8 mouse cellular contexts compared by ENCODE assay signal in the genomic region with DNA sequence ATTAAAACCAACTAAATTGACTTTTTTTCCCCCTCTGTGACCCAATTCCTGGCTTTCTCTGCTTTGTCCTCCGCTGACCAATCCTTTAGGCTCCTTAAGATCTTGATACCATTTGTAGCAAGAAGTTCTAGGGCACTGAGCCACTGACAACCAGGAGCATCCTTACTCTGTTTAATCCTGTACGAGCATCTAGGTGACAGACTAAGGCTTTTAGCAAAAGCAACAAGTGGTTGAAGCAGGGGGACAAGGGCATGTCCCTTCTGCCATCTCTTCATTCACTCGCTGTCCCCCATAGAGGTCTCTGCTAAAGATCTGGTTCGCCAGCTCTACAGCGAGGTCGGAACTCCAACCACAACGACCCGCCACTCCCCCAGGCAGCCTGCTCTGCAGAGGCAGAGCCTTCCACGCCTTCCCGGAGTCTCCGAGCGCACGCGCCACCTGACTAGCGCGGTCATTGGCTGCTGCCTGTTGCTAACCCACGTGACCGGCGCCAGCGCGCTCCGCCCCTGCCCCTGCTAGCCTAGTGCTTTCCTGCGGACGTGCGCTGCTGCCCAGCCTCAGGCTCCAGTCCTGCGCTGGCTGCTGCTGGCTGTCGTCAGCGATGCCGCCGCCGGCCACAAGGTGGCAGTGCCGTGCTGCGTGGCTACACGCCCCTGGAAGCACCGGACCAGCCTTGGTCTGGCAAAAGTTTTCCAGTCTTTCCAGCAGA.
A peak's percentile ranks its signal among the peaks of the same experiment; 100 is the strongest.
DNase-seq lines count a peak whose midpoint lies in the region; ATAC-seq and TF ChIP-seq lines count a peak whose summit lies in the region.

No protein-coding gene starts in this region.

- peak overlapping the region; percentile 54 for H3K4me2 ChIP-seq in forebrain, embryonic 15.5 days (replicated peaks)

- WGBS in forebrain, embryonic 15.5 days, result 1% methylated on average over 35 of the region's 35 CpGs
- WGBS in lung, adult 2 months, result 3% methylated on average over 35 of the region's 35 CpGs

- DNase-seq in ES-CJ7 (ENCODE audit: low read depth, low spot score), result peak; percentile 98
- DNase-seq in cerebellum, adult 11 months, result peak; percentile 97
- DNase-seq in heart, postnatal 25 days (ENCODE audit: low spot score), result peak; percentile 99
- DNase-seq in layer of hippocampus, adult 18-20 months (ENCODE audit: low spot score in 2 of 2), result peak; percentile 94 to 97
- DNase-seq in lung, adult 2 months, result peak; percentile 97
- DNase-seq in thymus, adult 18-20 months, result peak; percentile 99 to 100

- TF ChIP-seq CTCF in lung, adult 2 months (IDR thresholded peaks at IDR 0.05; ENCODE audit: insufficient read depth, low read length), result peak; percentile 78

- TF ChIP-seq POLR2A in lung, adult 2 months (IDR thresholded peaks at IDR 0.05; ENCODE audit: borderline replicate concordance, extremely low read depth, low read depth, low read length), result peak; percentile 42; the same call in 1 of the 2 replicates

- H3K27ac ChIP-seq in forebrain, embryonic 15.5 days (replicated peaks), result 0 out of 2 replicates have a peak overlapping the region, but pooled peaks have one; percentile 6

- H3K9me3 ChIP-seq in forebrain, embryonic 15.5 days, result no peaks in the 10 kb centered on the region

- H3K27me3 ChIP-seq in forebrain, embryonic 15.5 days, result 0 out of 2 replicates have a peak, but pooled peaks cover 6% of the 10 kb centered on the region

- H3K4me3 ChIP-seq in forebrain, embryonic 15.5 days, result peak overlapping the region; percentile 37
- H3K4me3 ChIP-seq in lung, adult 2 months (replicated peaks; ENCODE audit: extremely low read depth, low read depth, low read length), result peak overlapping the region; percentile 38

- intact Hi-C loops in heart, postnatal 25 days (cut with DNase I), result loop anchor here (2.0 to 10.0 kb wide), 6 partner anchors 67 to 1098 kb away; no protein-coding TSS in a partner anchor

- H3K4me1 ChIP-seq in forebrain, embryonic 15.5 days, result peaks cover 16% of the 10 kb centered on the region
- peaks cover 3% of the 10 kb centered on the region; the same call in 1 of the 2 replicates for H3K4me1 ChIP-seq in lung, adult 2 months (ENCODE audit: control insufficient read depth, insufficient read depth, low read length)

- H3K9ac ChIP-seq in forebrain, embryonic 15.5 days (replicated peaks), result peak overlapping the region; percentile 31; the same call in 1 of the 2 replicates

- no peaks in the 10 kb centered on the region for H3K36me3 ChIP-seq in forebrain, embryonic 15.5 days

- ATAC-seq in forebrain, embryonic 15.5 days (replicated peaks), result peak; percentile 98
- peak; percentile 89 for ATAC-seq in neutrophil, adult 5-6 weeks (ENCODE audit: extremely low read depth, insufficient number of reproducible peaks, low FRiP score, poor library complexity, severe bottlenecking)

Comparison
In these comparisons a context has a peak if more than half of its experiments do, and no peak if none do; other contexts are left out.
1. Peak in every context shown above with its lines: DNase-seq, ATAC-seq, H3K4me3 ChIP-seq and H3K27ac ChIP-seq.